Mouse (Mus musculus) embryonic stem cell, embryonic (primary cell): ENCODE measurements at regions not wholly inside any gene's neighbourhood (a gene's known extent, or its start where the extent isn't known, plus 50 kb on each side); places are given as distances from the start of the nearest gene placed in this dataset.

Source experiments
- CTCF ChIA-PET, 4 experiments: fragments of 300-600 bp in 2 of 4; fragments of 350-600 bp in 2 of 4; sonication (Branson Sonifier 250); formaldehyde crosslinking; loops; one replicate each; lab custom pipeline; 2022; ENCODE audit warnings: inconsistent platforms in 2 of 4; lab: Charles Lee
- POLR2A ChIA-PET, 4 experiments: fragments of 300-600 bp in 2 of 4; fragments of 350-600 bp in 2 of 4; sonication (Branson Sonifier 250); formaldehyde crosslinking; loops; one replicate each; lab custom pipeline; 2022; ENCODE audit warnings: antibody characterized with exemption in 4 of 4, inconsistent platforms in 1 of 4; lab: Charles Lee

DNA sequence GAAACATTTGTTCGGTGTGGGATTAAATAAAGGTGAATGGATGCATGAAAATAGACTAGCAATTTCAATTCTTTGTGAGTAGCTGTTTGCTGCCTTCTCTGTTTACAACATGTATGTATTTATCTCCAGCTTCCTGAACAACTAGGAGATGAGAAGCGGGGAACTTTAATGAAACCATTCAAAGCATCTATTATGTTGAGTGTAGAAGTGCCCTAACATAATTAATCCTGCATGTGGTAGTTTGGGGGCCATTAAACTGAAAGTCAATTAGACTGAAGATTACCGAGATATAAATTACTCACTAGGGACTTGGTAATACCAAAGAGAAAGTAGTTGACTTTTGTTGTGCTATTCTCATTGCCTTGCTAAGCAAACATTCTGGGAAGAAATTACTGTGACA is 583.4 kb upstream of the Grin3a start:
- ChIA-PET POLR2A (interaction anchor here in 1 of 4 experiments (0.7 kb wide), 1 partner anchor 49 kb away, joined by 3 read pairs; no protein-coding TSS in a partner anchor), CTCF (no interaction called here)
